Mouse (Mus musculus) thymus, adult 18-20 months (tissue): ENCODE measurements at regions not wholly inside any gene's neighbourhood (a gene's known extent, or its start where the extent isn't known, plus 50 kb on each side); places are given as distances from the start of the nearest gene placed in this dataset.

Experiments used
- DNase-seq, 2 experiments: peaks; one replicate each; pipeline ENCODE4 v3.0.0; 2022; ENCODE audit warnings: mixed read lengths in 2 of 2

DNA sequence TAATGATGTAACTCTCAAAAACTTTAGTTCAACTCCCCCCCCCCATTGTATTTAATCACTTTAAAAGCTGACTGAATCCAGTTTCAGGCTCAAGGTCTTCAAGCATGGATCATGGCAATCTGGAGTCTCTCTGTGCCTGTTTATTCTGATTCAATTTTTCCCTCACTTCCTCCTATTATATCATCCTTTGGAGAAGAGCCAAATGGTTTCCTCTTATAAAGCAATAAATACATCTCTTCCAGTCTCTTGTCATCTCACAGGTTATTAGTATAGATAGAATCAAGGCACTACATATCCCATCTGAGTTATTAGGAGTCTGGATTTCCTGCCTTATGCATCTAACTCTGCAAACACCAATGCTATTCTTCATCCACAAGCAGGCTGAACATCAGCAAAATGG is 530.2 kb upstream of the Pdcd1 start:
- no peak for DNase-seq

DNA sequence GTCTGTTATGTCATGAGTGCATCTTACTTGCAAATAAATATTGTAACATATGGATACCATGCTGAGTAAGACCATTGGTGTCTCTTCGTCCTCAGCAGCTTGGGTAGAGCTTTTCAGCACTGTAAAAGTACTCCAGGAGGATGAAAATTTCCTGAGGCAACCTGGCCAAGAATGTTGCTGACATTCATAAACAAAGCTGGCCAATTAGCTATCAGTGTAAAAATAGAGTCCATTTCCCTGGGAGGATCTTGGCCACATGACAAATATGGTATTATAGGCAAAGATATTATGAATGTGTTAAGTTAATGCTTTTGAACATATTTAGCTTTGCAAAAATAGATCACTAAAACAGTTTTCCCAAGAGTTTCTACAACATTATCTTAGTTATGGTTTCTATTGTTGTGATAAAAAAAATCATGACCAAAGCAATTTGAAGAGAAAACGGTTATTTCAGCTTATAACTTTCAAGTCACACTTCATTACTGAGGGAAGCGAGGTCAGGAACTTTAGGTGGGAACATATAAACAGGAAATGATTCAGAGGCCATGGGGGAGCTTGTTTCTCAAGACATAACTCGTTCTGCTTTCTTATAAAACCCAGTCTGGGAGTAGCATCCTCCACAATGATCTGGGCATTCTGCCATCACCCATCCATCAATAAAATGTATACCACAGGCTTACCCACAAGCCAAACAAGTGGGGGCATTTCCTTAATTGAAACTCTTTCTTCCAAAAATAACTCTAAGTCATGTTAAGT is 529.5 kb upstream of the Pdcd1 start:
- no peak for DNase-seq

DNA sequence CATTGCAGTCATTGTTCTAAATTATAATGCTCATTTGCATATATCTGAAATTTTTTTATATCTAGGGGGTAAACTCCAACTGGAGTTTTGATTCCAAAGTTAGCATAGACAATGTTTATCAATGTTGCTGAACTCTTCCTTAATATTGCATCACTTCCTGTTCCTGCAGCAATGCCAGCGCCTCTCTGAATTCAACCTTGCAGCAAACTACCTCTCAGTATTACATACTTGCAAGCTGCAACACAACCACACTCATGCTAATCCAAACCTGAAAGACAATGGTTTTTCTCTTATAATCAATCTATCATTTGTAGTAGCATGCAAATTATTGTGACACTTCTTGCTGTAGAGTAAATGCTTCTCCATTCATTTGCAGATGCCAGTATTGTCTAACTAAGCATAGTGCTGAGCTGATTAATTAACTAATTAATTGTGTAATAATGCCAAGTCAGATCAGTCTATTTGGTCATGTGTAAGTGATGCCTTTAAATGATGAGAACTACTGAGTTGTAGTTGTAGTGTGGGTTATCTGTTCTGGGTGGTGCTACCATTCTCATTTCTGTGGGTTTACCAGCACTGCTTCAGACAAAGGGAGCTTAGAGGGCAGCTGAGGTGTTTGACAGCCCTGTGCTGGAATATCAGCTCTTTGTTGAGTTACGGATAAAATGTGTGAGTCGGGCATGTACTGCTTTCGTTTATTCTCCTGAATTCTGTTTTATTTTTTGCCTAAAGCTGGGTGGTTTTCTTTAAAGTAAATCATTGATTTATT is 480.6 kb upstream of the Pdcd1 start:
- DNase-seq = no peak

DNA sequence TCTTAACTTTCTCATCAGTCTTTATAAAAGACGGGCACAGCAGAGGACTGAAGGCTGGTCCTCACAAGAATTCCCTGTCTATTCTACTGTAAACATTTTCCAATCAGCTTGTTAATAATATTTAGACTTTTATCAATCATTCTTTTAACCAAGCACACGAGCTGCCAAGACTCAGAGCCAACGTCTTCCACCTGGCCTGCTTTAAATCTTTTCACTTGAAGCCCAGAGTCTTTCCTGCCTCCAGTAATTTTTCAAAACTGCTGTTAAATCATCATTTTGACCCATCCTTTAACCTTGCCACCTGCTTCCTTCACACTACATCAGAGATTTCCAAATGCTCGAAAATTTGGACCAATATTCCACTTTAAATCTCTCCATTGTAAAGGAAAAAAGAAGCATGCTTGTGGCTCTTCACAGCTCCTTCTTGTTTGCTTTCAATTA is 451.7 kb upstream of the Pdcd1 start:
- DNase-seq = no peak

DNA sequence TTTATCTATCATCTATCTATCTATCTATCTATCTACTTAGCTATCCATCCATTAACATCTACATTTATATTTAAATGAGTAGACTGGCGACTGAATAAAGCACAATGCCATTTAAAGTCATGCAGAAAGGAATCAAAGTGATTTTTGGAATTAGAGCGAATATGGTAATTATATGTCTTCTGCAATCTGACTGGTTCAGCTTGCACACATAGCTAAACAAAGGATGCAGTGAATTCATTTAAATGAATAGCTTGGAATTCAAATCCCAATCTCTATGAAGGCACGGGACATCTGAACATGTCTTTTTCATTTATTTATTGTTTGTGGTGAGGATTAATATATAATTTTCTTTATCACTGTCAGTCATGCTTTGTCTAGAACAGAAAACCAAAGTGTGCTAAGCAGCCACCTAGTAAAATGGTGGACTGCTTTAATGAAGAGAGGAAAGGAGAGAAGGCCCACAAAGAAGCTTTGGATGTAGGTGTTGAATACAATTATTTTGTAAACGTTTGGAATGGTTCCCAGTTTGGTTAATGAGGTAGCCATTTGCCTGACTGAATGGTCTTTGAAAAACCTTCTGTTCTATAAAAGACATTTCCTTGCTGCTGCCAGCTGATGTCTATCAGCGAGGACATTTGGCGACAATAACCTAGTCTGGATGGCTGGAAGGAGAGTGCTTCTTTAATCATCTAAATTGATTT is 451.2 kb upstream of the Pdcd1 start:
- DNase-seq = no peak

- DNase-seq = no peak
Observed at GRCm38 (mm10) chr1:94502066-94502861, 449.9 kb upstream of the Pdcd1 start.

DNA sequence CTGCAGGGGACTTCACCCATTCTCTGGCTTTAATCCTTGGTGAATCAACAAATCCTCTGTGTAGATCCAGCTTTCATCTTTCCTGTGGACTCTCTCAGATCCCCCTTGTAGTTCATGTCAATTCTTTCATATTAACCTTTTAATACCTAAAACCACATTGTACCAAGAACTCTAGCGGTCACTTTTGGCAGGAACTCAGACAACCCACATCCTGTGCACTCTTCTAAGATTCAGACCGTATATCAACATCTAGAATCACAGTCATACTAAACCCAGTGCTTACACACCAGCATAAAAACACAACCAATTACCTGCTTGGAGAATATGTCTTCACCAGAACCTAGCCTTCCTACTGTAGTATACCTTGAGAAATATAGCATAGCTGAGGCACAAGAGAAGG is 444.6 kb upstream of the Pdcd1 start:
- no peak for DNase-seq

DNA sequence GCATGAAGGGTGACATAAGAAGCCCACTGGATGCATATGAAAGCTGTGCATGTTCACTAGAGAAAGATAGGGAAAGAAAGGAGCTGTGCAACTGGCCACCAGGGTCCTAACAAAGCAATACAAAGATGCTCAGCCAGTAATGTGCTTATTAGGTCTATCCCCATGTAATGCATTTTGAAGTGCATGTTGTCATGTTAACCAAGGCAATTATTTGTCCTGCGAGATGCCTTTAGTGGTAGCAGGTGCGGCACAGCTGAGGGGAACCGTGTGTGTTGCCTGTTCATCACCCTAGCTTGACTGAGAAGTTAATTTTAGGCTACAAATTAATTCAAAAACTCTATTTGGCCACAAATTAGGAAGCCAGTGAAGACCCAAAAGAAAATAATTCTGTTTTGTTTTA is 444.0 kb upstream of the Pdcd1 start:
- DNase-seq = no peak

- DNase-seq = no peak
Observed at GRCm38 (mm10) chr1:94487062-94487461, 434.7 kb upstream of the Pdcd1 start.

- peak; percentile 2 to 11 for DNase-seq
Observed at GRCm38 (mm10) chr1:94469834-94470233, 417.5 kb upstream of the Pdcd1 start.

DNA sequence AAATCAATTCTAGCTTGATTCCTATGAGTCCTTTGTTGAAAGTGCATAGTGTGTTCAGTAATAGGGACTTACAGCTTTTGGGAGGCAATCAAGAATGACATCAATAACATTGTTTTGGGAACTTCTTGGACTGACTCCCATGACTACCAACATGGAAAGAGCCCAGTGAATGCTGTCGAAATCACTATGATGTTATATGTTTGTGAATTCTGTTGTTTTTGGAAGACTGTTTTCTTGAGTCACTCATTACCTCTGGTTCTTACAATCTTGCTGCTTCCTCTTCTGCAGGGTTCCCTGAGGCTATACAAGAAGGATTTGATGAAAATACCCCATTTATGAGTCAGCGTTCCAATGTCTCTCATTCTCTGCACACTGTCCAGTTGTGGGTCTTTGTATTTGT is 371.4 kb upstream of the Pdcd1 start:
- no peak for DNase-seq

- DNase-seq = no peak
Observed at GRCm38 (mm10) chr1:94413043-94413442, 360.7 kb upstream of the Pdcd1 start.

DNA sequence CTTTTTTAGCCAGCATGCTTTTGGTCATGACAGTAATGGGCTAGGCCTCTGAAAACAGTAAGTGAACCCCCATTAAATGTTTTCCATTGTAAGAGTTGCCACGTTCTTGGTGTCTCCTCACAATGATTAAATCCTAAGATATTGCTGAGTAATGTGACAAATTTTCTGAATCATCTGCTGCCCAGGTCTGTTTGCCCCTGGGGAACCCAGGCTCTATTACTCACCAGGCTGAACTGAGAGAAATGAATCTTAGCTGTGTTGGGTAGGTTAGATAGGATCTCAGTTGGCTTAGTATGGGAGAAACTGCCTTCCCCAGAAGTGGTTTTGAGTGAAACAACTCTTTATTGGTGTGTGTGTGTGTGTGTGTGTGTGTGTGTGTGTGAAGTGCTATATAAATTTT is 314.3 kb upstream of the Pdcd1 start:
- no peak for DNase-seq

DNA sequence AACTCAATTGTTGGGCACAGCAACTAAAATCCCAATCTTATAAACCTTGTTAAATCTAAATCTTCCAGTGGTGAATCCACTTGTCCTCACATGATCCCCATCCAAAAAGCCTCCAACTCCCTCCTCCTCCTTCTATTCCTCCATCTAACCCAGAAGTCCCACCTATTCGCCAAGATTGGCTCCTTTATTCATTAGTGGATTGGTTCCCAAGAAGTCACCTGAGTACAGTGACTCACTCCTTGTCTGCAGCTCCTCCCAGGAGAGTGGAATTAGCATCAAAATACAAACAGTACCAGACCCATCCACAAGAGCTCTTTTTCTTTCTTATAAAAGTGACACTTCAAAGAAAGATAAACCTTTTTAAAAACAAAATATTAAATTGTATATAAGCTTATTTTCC is 304.6 kb upstream of the Pdcd1 start:
- no peak for DNase-seq

DNA sequence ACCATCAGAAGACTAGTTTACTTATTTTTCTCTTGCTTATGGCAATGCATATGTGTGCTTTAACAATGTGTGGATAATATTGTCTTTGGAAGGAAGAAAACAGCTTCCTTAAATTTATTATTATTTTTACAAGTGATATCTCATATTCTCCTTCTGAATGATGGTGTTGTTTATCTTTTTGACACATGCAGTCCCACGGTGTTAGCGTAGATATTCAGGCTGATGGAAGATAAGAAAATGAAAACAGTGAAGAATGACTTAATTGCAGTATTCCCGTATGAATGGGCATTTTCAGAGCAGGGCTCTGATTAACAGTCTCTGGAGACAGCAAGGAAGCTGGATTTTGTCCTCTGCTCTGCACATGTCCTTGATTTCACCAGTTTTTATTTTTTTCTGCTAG is 303.5 kb upstream of the Pdcd1 start:
- DNase-seq = no peak

GRCm38 (mm10) chr1:94342576-94342975 is 290.2 kb upstream of the Pdcd1 start:
- no peak for DNase-seq

GRCm38 (mm10) chr1:94341237-94341636 is 288.9 kb upstream of the Pdcd1 start:
- no peak for DNase-seq

DNA sequence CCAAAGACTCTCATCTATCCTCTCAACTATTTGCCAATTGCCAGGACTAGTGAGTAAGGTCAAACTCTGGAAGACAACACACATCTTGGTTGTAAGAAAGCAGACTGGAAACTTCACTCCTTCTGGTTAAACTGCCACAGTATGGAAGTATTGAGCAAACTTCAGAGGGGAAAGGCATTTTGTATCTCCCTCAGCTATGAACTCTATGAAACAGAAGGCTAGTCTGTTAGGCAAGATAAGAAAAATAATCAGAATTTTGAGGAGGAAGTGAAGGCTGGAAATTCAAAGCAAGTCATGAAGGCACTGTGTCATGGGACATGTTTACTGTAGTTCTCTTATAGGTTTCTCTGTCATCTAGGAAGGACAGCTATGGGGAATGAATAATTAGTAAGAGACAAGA is 265.7 kb upstream of the Pdcd1 start:
- DNase-seq = no peak

- no peak for DNase-seq
Observed at GRCm38 (mm10) chr1:94298395-94298794, 246.0 kb upstream of the Pdcd1 start.

DNA sequence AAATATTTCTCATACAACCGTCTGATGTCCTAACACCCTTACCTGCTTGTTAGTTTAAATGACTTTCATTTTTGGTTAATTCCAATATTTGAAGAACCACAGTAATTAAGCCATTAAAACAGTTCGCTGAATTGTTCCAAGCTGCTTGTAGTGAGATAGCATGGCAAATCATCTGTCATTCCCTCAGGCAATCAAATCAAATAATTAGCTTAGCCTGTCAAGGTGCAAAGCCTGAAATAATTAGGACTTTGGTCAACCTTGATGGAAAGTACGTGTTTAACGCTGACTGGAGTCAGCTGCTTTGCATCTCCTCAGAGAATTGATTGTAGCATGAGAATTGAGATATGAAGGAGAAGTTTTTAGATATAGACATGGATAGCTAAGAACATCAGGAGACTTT is 220.2 kb upstream of the Pdcd1 start:
- no peak for DNase-seq

DNA sequence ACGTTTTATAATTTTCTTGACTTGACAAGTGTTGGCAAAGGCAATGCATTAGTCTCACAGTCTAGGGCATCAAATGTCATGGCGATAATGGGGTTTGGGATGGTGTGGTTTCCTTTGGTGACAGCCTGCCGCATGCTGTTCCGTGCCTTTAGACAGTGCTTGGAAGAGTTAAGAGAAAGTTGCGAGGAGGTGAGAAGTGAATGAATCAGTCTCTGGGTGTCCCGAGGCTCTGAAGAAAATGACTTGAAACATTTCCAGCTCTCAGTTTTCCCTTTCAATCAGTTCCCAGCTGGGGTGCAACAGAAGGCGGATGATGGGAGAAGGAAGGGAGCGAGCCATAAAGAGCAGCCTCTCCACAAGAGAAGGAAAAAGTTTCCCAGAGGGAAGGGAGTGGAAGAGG is 211.0 kb upstream of the Pdcd1 start:
- DNase-seq = no peak

DNA sequence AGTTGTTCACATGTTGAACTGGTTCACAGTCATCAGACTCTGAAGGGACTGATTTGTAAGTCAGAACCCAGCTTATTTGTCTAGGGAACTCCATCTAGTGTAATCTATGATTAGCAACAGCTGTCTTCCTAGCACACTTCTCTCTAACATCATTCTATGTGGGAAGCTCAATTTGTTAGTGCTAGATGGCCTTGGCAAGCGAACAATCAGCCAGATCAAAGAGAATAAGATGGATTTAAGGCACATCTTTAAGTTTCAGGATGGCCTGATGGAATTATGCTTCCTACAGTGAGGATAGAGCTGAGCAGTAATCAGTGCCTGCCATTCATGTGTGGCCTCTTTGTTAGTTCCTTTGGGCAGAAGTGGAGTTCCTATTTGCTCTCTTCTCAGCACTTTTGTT is 183.1 kb upstream of the Pdcd1 start:
- no peak for DNase-seq

DNA sequence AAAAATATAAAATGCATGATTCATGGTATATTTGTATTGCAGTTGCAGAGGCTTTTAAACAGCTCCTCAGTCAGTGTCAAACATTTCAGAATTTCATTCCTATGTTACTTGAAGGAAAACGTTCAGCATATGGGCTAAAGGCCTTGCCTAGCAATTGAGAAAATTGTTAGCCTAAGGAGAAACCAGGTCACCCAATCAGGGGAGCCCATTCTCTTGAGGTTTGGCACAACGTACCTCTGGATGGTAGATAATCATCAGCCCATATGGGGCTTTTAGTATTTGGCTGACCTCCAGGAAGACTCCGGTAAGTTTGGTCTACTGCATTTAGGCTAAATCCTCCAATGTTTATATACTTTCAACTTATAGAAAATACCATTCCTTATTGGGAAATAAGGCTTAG is 168.7 kb upstream of the Pdcd1 start:
- DNase-seq = no peak
